Mouse (Mus musculus): ENCODE results near the gene Apon.
A peak's percentile ranks its signal among the peaks of the same experiment; 100 is the strongest.
"Not testable (repeated sequence)": the region's sequence is repeated elsewhere in the genome, so short reads cannot be mapped to it uniquely, and the experiment has no call there.

Gene Apon

DNA sequence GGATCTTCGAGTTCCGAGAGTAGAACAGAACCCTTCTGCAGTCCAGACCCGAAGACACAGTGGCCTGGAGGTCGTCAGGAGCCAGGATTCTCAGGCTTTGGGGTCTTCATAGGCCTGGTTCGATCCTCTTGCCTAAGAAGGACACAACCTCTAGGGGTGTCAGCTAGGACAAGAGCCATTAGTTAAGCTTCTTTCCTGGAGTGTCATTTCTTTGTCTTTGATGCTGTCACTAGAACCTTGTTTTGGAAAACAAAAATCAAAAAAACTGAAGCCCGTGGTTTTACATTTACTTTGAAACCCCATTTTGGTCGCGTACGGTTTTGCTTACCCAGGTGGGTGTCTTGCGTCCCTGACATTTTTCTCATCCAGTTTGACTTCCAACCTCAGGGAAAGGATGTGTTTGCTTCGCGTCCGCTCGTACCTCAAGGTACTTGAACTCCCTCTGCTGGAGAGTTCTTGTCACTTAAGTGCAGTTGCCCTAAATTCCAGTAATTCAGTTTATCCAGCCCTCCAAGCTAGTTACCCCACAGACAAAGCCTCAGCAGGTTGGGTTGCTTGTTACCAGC lies 21.4 kb upstream of the Apon start:
- DNase-seq (ENCODE audit: low spot score in 2 of 2): peak in 1 of 2 experiments; percentile 15

DNA sequence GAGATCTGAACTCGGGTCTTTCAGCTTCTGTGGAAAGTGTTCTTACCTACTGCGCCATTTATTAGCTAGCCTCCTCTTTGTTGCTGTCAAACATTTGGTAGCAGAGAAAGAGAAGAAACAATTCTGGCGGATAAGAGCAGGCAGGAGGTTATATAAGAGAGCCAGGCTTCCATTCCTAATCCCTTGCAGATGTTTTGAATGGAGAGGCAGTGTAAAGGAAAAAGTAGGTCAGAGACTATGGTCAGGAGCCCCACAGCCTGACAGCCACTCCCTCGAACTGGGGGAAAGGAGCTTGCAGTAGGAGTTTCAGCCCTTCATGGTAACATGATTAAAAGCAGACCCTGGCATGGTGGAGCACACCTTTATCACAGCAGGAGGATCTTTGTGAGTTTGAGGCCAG lies 17.6 kb upstream of the Apon start:
- no peak for DNase-seq (ENCODE audit: low spot score in 2 of 2)

DNA sequence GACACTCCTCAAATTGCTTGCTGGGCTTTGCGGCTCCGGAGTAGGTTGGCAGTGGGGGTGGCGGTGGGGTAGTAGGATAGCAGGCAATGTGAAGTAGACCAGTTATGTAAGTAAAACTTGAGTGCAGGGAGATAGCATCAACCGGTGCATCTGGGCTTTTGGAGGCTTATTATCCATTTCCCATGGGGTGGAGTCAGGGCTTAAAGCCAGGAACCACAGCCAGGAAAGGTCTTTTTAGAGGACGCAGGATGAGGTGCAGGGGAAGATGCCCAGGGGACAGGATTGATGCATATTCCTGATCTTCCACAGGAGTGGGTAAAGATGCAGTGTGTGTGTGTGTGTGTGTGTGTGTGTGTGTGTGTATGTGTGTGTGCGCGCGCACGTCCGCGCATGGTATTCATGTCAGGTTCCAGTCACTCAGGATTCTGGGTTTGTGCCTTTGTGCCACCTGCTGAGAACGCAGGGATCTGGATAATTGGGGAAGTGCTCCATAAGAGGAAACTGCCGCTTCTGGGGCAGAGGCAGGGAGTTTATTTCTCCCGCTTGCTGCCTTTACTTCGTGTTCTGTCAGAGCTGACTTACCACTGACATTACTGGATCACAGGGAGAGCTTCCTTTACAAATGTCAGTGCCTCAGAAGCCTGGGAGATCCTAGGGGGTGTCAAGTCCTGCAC lies 16.0 kb upstream of the Apon start:
- no peak for DNase-seq (ENCODE audit: low spot score in 2 of 2)

DNA sequence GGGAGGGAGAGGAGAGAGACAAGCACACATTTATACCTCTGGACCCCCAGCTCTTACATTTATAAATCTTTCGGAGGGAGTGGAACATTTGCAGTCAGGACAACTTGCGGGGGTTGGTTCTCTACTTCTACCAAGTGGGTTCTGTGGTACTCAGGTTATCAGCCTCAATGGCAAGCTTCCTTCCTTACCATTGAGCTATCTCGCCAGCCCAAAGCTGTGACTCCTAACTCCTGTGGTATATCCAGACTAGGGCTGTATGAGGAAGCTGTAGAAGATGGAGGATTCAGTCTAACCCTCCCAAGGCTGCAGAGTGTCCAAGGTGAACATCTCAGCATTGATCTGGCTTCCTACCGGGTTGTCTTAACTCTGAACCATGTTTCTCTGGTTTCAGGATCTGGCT lies 14.8 kb upstream of the Apon start:
- no peak for DNase-seq (ENCODE audit: low spot score in 2 of 2)

DNA sequence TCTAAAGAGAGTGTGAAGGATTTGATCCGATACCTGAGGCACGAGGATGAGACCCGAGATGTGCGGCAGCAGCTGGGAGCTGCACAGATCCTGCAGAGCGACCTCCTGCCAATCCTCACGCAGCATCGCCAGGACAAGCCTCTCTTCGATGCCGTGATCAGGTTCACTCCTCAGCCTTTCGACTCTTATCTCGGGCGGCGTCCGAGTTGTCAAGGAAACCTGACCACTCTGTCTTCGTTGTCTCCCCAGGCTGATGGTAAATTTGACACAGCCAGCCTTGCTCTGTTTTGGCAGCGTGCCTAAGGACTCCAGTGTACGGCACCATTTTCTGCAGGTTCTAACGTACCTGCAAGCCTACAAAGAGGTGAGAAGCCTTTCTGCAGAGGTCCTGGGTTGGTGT lies 13.8 kb upstream of the Apon start:
- DNase-seq (ENCODE audit: low spot score in 2 of 2): no peak

DNA sequence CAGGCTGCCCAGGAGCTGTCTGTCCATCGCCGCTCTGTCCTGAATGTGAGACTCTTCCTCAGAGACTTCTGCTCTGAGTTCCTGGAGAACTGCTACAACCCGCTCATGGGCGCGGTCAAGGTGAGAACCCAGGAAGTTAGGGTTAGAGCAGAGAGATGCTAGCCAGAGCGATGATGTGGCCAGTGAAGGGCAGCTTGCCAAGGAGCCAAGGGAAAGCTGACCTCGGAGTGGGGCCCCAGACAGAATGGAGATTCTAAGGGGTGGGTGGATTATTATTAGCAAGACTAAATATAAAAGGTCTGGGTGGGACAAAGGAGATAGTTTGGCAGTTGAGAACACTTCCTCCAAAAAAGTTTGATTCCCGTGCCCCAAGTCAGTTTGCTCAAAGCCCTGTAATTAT lies 10.6 kb upstream of the Apon start:
- no peak for DNase-seq (ENCODE audit: low spot score in 2 of 2)

DNA sequence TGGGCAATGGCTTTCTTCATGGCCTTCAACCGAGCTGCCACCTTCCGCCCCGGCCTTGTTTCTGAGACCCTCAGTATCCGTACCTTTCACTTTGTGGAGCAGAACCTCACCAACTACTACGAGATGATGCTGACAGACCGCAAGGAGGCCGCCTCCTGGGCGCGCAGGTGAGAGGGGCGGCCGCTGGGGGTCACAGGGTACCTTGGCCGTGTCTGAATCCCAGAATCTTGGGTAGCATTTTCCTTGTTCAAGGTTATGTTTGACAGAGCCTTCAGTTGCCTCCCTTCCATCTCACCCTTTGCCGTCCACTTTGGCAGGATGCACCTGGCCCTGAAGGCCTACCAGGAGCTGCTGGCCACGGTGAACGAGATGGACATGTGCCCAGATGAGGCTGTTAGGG lies 9.8 kb upstream of the Apon start:
- DNase-seq (ENCODE audit: low spot score in 2 of 2): no peak

DNA sequence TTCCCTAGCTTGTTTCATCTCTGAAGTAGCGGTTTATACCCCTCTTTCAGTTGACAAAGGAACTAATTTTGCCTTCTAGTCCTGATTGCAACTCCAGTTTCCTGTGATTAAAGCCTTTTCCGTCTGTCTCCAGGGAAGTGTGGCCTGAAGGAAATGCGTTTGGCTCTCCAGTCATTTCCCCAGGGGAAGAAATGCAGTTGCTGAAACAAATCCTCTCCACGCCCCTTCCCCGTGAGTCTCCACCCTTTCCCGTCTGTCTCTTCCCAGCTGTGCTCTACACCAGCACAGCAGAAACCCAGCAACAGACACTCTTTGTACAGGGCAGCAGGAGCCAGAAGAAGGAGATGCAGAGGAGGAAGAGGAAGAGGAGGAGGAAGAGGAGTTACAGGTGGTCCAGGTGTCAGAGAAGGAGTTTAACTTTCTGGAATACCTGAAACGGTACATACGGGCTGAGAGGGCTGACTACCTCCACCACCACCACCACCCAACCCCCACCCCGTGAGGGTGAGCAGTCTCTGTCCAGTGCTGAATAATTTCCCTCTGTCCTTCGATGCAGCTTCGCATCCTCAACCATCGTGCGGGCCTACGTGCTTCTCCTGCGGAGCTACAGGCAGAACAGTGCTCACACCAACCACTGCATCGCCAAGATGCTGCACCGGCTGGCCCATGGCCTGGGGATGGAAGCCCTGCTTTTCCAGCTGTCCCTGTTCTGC lies 6.7 kb upstream of the Apon start:
- DNase-seq (ENCODE audit: low spot score in 2 of 2): no peak

DNA sequence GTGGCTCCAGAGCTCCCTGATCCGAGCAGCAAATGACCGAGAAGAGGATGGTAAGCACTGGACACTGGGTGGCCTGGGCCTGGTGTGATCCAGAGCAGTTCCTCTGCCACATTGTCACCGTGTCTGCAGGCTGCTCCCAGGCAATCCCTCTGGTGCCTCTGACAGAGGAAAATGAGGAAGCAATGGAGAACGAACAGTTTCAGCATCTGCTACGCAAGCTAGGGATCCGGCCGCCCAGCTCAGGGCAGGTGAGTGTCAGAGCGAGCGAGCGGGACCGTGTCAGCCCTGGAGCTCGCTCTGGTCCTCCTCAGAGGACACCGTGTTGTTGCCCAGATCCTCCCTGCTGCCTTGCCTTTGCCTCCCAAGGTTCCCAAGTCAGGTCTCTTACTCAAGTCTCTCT lies 3.3 kb upstream of the Apon start:
- no peak for DNase-seq (ENCODE audit: low spot score in 2 of 2)

DNA sequence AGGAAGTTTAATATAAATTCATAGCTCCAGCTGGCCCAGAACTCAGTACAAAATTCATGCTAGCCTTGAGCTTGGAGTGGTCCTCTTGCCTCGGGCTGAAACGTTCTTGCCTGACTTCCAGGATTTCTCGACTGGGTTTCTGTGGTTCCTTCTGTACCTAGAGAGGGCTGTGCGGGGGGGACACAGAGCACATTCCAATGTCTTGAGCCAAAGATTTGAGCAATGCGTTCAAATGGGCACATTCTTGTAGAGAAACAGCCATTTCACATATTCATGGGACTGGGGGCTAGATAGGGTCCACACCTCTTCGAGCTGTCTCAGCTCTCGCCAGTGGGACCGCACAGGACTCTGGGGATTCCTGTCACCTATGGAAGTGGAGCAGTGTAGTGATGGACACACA lies 2.0 kb downstream of the Apon start:
- no peak for DNase-seq (ENCODE audit: low spot score in 2 of 2)

DNA sequence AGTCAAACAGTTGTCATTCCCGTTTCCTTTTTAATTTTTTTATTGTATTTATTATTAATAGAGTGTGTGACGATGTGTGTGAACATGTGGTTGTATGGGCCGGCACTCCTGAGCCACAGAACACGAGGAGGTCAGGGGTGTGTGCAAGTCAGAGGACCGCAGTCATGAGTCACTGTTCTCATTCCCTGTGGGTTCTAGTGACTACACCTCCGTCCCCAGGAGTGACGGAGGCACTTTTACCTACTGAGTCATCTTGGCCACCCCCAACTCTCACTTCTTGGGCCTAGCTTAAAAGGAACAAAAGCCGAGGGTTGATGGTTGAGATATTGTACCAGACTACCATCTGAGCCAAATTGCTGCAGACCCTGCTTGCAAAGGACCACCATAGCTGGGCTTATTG lies 2.4 kb downstream of the Apon start:
- no peak for DNase-seq (ENCODE audit: low spot score in 2 of 2)

DNA sequence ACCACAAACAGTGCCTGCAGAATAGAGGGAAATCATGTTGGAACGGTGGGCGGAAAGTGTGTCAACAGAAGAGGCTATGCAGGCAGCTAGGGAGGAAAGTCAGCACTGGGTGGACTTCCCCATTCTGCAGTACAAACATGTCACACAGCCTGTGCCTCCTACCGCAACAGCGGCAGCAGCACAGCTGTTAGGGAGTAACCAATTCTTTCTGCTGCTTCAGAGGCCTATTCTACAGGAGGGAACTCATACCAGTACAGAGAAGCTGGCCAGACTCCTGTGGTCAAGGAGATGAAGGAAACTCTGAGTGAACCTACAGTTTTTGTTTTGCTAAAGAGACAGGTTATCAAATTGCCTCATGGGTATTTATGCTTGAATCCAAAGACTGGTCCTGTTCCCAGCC lies 5.1 kb downstream of the Apon start:
- DNase-seq (ENCODE audit: low spot score in 2 of 2): no peak

DNA sequence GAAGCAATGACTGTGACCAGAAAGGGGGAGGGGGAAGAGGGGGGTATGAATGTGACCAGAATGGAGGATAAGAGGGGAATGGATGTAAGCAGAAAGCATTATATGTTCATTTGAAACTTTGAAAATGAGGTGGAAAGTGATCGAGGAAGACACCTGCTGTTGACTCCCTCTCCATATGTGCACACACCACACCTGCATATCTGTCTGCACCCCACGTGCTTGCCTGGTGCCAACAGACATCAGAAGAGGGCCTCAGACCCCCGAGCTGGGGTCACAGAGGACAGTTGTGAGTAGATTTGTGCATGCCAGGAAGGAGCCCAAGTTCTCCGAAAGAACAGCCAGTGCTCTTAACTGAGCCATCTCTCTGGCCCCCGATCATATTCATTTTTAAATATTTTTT lies 6.0 kb downstream of the Apon start:
- no peak for DNase-seq (ENCODE audit: low spot score in 2 of 2)

DNA sequence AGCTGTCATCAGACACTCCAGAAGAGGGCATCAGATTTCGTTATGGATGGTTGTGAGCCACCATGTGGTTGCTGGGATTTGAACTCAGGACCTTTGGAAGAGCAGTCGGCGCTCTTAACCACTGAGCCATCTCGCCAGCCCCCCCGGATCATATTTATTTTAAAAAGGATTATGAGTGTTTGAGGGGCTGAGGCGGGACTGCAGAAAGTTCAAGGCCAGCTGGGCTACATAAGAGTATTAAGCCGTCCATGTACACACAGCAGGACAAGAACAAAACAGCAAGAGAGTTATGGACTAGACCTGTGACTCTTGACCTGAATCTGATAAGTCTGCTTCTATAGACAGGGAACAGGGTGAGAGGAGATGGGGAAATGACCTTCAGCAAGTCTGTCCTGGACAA lies 6.5 kb downstream of the Apon start:
- not testable (repeated sequence) for DNase-seq (ENCODE audit: low spot score in 2 of 2)

DNA sequence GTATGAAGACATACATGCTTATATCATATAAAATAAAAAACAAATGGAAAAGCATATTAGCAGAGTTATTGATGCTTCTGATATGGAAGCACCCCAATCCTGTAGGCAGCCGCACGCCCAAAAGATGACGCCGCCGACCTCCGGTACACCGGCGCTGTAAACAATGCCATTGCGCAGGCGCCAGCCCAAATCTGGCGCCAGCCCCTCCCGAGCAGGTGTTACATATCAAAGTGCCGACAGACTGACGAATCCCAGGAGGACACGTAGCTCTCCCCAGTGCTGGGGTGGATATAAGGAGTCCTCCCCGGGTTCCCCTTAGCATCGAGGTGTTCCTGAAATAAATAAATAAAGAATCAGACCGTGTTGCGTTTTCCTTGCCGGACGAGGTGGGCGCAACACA lies 8.4 kb downstream of the Apon start:
- DNase-seq (ENCODE audit: low spot score in 2 of 2): no peak

DNA sequence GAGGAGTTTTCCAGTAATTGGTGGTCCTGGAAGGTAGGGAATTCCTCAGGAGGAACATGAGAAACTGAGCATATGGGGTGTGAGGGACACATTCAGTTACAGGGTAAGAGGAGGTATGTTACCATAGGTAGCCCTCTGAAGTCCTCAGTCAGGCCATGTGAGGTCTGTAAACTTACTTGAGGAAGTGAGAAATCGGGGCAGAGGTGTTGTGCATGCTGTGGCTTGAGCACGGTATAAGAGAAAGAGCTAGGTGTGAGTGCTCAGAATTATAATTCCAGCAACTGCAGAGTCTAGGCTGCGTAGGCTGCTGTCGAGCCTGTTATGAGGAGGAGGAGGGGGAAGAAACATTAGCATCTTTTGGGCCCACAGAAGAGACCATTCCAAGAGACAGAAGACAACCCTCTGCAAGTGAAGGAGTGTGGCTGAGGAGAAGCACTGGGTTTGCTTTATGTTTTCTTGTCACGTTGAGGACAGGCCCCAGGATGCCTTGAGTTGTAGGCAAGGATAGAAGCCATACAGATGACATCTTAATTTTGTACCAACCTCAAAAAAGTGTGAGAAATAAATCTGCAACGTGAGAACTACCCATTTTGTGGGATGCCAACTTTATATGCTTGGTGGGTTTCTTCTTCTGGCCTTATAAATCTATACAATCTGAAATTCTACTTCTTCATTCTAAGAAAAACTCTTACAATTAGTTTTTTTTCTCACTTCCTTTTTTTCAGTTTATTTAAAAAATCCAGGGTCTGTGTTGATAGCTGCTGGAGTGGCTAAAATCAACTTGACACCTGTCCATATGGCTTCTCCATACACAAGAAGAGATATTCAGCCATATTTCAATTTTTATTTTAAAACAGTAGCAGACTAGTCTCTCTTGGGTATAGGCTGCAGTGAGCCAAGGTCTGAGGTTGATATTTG lies 9.8 kb downstream of the Apon start:
- DNase-seq (ENCODE audit: low spot score in 2 of 2): no peak

DNA sequence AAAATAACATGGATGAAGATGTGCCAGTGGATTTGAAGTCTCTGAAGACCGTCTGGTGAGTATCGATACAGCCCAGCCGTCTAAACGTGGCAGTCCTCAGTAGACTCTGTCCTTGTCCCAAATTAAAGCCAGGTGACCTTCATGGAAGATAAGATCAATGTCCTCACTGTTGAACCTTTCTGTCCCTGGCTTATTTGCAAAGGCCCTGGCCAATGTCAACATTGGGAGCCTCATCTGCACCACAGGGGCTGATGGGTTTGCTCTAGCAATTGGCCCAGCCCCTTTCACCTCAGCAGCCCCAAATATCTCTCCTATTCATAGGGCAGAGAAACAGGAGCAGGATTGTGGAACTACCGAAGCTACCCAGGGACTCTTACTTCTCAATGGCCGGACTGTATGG lies 14.5 kb downstream of the Apon start, which contains the start of gene Apof:
Gene Apof (plus strand): TSS at position 301 of the 400 bp plus-strand sequence.
- DNase-seq (ENCODE audit: low spot score in 2 of 2): no peak

DNA sequence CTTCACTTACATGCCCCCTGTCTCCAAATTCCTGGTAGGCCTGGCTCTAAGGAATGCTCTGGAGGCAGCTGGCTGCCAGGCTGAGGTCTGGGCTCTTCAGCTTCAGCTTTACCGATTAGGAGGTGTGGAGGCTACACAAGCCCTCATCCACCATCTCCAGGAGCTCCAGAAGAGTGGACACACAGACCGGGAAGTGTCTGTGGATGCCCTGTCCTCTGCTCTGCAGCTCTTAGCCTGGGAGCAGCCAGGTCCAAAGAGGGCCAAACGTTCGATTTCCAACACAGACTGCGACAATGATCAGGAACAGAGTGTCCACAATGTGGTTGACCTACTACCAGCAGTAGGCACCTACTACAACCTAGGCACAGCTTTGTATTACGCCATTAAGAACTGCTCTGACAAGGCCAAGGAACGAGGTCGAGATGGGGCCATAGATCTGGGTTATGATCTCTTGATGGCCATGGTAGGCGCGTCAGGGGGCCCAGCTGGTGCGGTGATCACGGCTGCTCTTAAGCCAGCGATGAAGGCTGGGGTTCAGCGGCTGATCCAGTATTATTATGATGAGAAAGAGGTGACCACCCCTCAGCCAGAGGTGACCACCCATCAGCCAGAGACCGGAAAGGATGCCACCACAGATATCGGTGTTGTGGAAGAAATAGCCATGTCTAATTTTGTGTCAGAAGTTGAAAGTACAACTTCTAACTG lies 15.5 kb downstream of the Apon start:
- DNase-seq (ENCODE audit: low spot score in 2 of 2): no peak

DNA sequence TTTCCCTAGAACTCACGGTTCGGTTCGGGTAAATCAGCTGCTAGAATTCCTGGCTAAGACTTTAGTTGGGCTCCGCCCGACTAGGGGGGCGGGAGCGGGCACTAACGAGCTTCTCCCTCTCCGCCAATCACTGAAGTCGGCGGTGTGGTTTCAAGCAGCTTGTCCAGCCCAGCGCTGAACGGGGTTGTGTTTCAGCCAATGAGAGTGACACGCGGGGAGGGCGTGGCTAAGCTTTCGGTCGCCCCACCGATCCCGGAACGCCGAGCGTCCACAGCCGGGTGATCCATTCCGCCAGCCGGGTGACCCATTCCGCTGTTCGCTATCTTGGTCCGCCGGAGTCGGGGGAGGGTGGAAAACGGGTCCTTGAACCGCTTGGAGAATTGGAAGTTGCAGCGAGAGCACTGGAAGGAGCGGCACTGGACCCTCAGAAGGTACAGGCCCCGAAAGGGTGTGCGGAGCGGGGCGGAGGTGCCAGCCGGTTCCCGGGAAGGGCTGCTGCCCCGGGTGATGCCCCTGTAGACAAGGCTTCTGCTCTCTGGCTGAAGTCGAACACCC lies 16.5 kb downstream of the Apon start, which contains the start of gene Stat2:
Gene Stat2 (plus strand): TSS at position 273 of the 555 bp plus-strand sequence.
- peak; percentile 89 to 93 for DNase-seq (ENCODE audit: low spot score in 2 of 2)

DNA sequence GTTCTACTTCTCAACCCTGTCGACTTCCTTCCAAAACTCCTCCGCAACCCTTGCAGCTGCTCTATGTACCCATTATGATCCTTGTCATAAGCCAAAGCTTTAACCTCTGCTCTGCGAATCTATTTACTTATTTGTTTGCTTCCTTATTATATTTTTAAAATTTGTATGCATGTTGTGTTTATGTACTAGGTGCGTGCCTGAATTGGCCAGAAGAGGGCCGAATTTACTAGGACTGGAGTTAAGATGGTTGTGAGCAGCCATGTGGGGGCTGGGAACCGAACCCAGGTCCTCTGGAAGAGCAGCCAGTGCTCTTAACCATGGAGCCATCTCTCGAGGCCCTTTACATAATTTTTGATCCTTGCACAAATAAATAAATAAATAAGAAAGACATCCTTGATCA lies 17.0 kb downstream of the Apon start:
- DNase-seq (ENCODE audit: low spot score in 2 of 2): no peak

DNA sequence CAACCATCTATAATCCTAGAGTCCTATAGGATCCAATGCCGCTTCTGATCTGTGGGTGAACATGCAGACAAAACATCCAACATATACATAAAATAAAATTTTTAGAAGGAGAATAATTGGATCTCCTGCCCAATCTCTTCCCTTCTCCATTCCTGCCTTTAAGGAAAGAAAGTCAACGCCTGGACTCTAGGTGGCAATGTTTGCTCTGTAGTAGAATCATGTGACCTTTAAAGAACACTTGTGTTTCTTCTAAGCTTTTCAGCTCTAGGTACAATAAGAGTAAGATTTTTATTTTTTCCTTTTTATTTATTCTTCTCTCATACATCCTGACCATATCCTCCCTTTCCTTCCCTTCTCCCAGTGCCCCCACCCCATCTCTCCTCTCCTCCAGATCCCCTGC lies 18.0 kb downstream of the Apon start:
- no peak for DNase-seq (ENCODE audit: low spot score in 2 of 2)

Data from frontal cortex, postnatal 25 days (tissue).